8 mouse cellular contexts compared by ENCODE assay signal in genomic region chr8:124677486-124677885, GRCm38 (mm10). TPM values are rescaled to one million over a fixed set of nuclear protein-coding genes. Genes with fewer than 3 reads are reported as not detected.
DNase-seq lines count a peak whose midpoint lies in the region; ATAC-seq and TF ChIP-seq lines count a peak whose summit lies in the region.

No protein-coding gene starts in this region.

- TF ChIP-seq POLR2A in heart, adult 2 months (IDR thresholded peaks at IDR 0.05; ENCODE audit: insufficient read depth, low read depth, low read length): no peak
- TF ChIP-seq POLR2A in myocyte (IDR thresholded peaks at IDR 0.05; ENCODE audit: insufficient read length, low read depth): no peak

- no peak overlapping the region for H3K4me2 ChIP-seq in embryonic facial prominence, embryonic 14.5 days (ENCODE audit: low read depth, low read length)
- no peak overlapping the region for H3K4me2 ChIP-seq in limb, embryonic 12.5 days
- no peak overlapping the region for H3K4me2 ChIP-seq in myocyte (ENCODE audit: low read depth)
- H3K4me2 ChIP-seq in stomach, embryonic 14.5 days (replicated peaks; ENCODE audit: low read depth, low read length): no peak overlapping the region

- peak; percentile 91 for ATAC-seq in embryonic facial prominence, embryonic 14.5 days (ENCODE audit: low read depth)
- no peak for ATAC-seq in limb, embryonic 12.5 days (ENCODE audit: insufficient number of reproducible peaks, insufficient read depth, low FRiP score, low TSS enrichment, low read depth)
- peak; percentile 64; the same call in 1 of the 2 replicates for ATAC-seq in stomach, embryonic 14.5 days (ENCODE audit: insufficient number of reproducible peaks, insufficient read depth, low FRiP score, low read depth)

- H3K27ac ChIP-seq in embryonic facial prominence, embryonic 14.5 days (replicated peaks; ENCODE audit: low read depth, low read length): peak overlapping the region; percentile 59; the same call in 1 of the 2 replicates
- no peak overlapping the region for H3K27ac ChIP-seq in heart, adult 2 months
- H3K27ac ChIP-seq in limb, embryonic 12.5 days: peak overlapping the region; percentile 74; the same call in 1 of the 2 replicates
- no peak overlapping the region for H3K27ac ChIP-seq in stomach, embryonic 14.5 days (ENCODE audit: low read length)

- no peaks in the 10 kb centered on the region for H3K9me3 ChIP-seq in embryonic facial prominence, embryonic 14.5 days (ENCODE audit: control insufficient read depth, low read length)
- H3K9me3 ChIP-seq in limb, embryonic 12.5 days: no peaks in the 10 kb centered on the region
- no peaks in the 10 kb centered on the region for H3K9me3 ChIP-seq in stomach, embryonic 14.5 days (ENCODE audit: control insufficient read depth, low read depth, low read length)

- peak overlapping the region; percentile 48 for H3K9ac ChIP-seq in embryonic facial prominence, embryonic 14.5 days (ENCODE audit: low read depth, low read length)
- no peak overlapping the region for H3K9ac ChIP-seq in heart, adult 2 months (ENCODE audit: low read depth, low read length)
- 0 out of 2 replicates have a peak overlapping the region, but pooled peaks have one; percentile 13 for H3K9ac ChIP-seq in limb, embryonic 12.5 days (replicated peaks)
- H3K9ac ChIP-seq in stomach, embryonic 14.5 days (replicated peaks; ENCODE audit: low read depth, low read length): no peak overlapping the region

- no peaks in the 10 kb centered on the region for H3K4me1 ChIP-seq in embryonic facial prominence, embryonic 14.5 days (ENCODE audit: control insufficient read depth, insufficient read depth, low read length)
- H3K4me1 ChIP-seq in heart, adult 2 months (ENCODE audit: control insufficient read depth, insufficient read depth, low read length): no peaks in the 10 kb centered on the region
- no peaks in the 10 kb centered on the region for H3K4me1 ChIP-seq in limb, embryonic 12.5 days (replicated peaks)
- H3K4me1 ChIP-seq in stomach, embryonic 14.5 days (ENCODE audit: control insufficient read depth, insufficient read depth, low read length): 0 out of 2 replicates have a peak, but pooled peaks cover 2% of the 10 kb centered on the region

- H3K27me3 ChIP-seq in C2C12 (ENCODE audit: control insufficient read depth, insufficient read depth, insufficient read length): no peaks in the 10 kb centered on the region
- no peaks in the 10 kb centered on the region for H3K27me3 ChIP-seq in embryonic facial prominence, embryonic 14.5 days (replicated peaks; ENCODE audit: control insufficient read depth, insufficient read depth, low read length)
- no peaks in the 10 kb centered on the region for H3K27me3 ChIP-seq in heart, adult 2 months (ENCODE audit: control insufficient read depth, insufficient read depth, low read length)
- no peaks in the 10 kb centered on the region for H3K27me3 ChIP-seq in limb, embryonic 12.5 days
- H3K27me3 ChIP-seq in myocyte (ENCODE audit: control insufficient read depth, insufficient read depth, insufficient read length): no peaks in the 10 kb centered on the region
- no peaks in the 10 kb centered on the region for H3K27me3 ChIP-seq in stomach, embryonic 14.5 days (ENCODE audit: control insufficient read depth, insufficient read depth, low read length)

- TF ChIP-seq EP300 in heart, adult 2 months (IDR thresholded peaks at IDR 0.05; ENCODE audit: insufficient read depth, low read depth, low read length): peak; percentile 97

- peak; percentile 84 for TF ChIP-seq CTCF in C2C12 (IDR thresholded peaks at IDR 0.05; ENCODE audit: control insufficient read depth, insufficient read depth, insufficient read length)
- TF ChIP-seq CTCF in heart, adult 2 months (IDR thresholded peaks at IDR 0.05): peak; percentile 100; the same call in 1 of the 2 replicates

- H3K4me3 ChIP-seq in C2C12 (ENCODE audit: insufficient read depth, poor library complexity, severe bottlenecking) (no peak overlapping the region), myocyte (no peak overlapping the region)
- H3K4me3 ChIP-seq in embryonic facial prominence, embryonic 14.5 days (ENCODE audit: low read depth, low read length): no peak overlapping the region
- H3K4me3 ChIP-seq in heart, adult 2 months: no peak overlapping the region
- no peak overlapping the region for H3K4me3 ChIP-seq in limb, embryonic 12.5 days (replicated peaks)
- H3K4me3 ChIP-seq in stomach, embryonic 14.5 days (ENCODE audit: low read depth, low read length): no peak overlapping the region

- H3K36me3 ChIP-seq in C2C12 (ENCODE audit: control insufficient read depth, insufficient read depth) (peaks cover 9% of the 10 kb centered on the region), myocyte (ENCODE audit: control insufficient read depth, insufficient read depth) (peaks cover 2% of the 10 kb centered on the region)
- peaks cover 59% of the 10 kb centered on the region for H3K36me3 ChIP-seq in embryonic facial prominence, embryonic 14.5 days (ENCODE audit: control insufficient read depth, insufficient read depth, low read length)
- no peaks in the 10 kb centered on the region for H3K36me3 ChIP-seq in heart, adult 2 months (ENCODE audit: control insufficient read depth, insufficient read depth, low read length)
- peaks cover 88% of the 10 kb centered on the region for H3K36me3 ChIP-seq in limb, embryonic 12.5 days
- peaks cover 14% of the 10 kb centered on the region; the same call in 1 of the 2 replicates for H3K36me3 ChIP-seq in stomach, embryonic 14.5 days (ENCODE audit: control insufficient read depth, insufficient read depth, low read length)

- 41% methylated on average over 12 of the region's 12 CpGs for WGBS in embryonic facial prominence, embryonic 14.5 days
- 41% methylated on average over 12 of the region's 12 CpGs for WGBS in heart, adult 2 months
- 47% methylated on average over 12 of the region's 12 CpGs for WGBS in limb, embryonic 12.5 days
- WGBS in stomach, embryonic 14.5 days: 47% methylated on average over 12 of the region's 12 CpGs

- no peaks in the 10 kb centered on the region for H3K79me3 ChIP-seq in C2C12 (ENCODE audit: low read depth)

- H3ac ChIP-seq in C2C12 (ENCODE audit: control insufficient read depth, insufficient read length, low read depth) (no peak overlapping the region), myocyte (ENCODE audit: control insufficient read depth, insufficient read length) (no peak overlapping the region)

- intact Hi-C loops in heart, adult 2 months (cut with DNase I): loop anchor here (1.0 kb wide), 1 partner anchor 60 kb away; no protein-coding TSS in a partner anchor

- peak; percentile 42 to 67 for DNase-seq in adrenal gland, postnatal 4 days (ENCODE audit: low spot score in 2 of 2)
- peak; percentile 96 for DNase-seq in embryonic facial prominence, embryonic 14.5 days (ENCODE audit: low spot score)
- DNase-seq in heart, adult 2 months: peak; percentile 77 to 80
- DNase-seq in kidney, adult 9 months: peak; percentile 85

- H3K79me2 ChIP-seq in C2C12 (ENCODE audit: control insufficient read depth, insufficient read depth): no peaks in the 10 kb centered on the region
- no peaks in the 10 kb centered on the region for H3K79me2 ChIP-seq in heart, adult 2 months (replicated peaks; ENCODE audit: control insufficient read depth, insufficient read depth, low read length)
- H3K79me2 ChIP-seq in myocyte (ENCODE audit: control insufficient read depth, insufficient read depth): no peaks in the 10 kb centered on the region

TF ChIP-seq in C2C12, 6 proteins besides CTCF, POLR2A, EP300 and RAD21 (continues in another document):
- no peak for TF ChIP-seq FOSL1 (IDR thresholded peaks at IDR 0.05; ENCODE audit: insufficient read depth, low read length, poor library complexity, severe bottlenecking)
- TF ChIP-seq MYOD1 (IDR thresholded peaks at IDR 0.05; ENCODE audit: control insufficient read depth, insufficient read length, low read depth): no peak
- TF ChIP-seq MYOG (IDR thresholded peaks at IDR 0.05; ENCODE audit: control insufficient read depth, extremely low read depth, insufficient read length): no peak
- TF ChIP-seq CEBPB (IDR thresholded peaks at IDR 0.05; ENCODE audit: low read depth): no peak
- no peak for TF ChIP-seq MAX (IDR thresholded peaks at IDR 0.05)

TF ChIP-seq in myocyte, 11 proteins besides CTCF, POLR2A, EP300 and RAD21:
- peak; percentile 27 for TF ChIP-seq POLR2AphosphoS2 (IDR thresholded peaks at IDR 0.05; ENCODE audit: insufficient read length, low read depth)
- no peak for TF ChIP-seq E2F4 (IDR thresholded peaks at IDR 0.05; ENCODE audit: insufficient read depth)

RNA-seq across cellular contexts. Expression of gene 2310022B05Rik, which starts 14.3 kb away (rescaled TPM):
- polyA plus RNA-seq in C2C12 (2012; fragmentation: generic; extraction: Trizol) (52.1 TPM), myocyte (2012; fragmentation: generic; extraction: Trizol) (102 TPM)
- total RNA-seq in adrenal gland, postnatal 4 days (2021): 10 to 100 TPM; 75.8 to 77.2 TPM
- polyA plus RNA-seq in embryonic facial prominence, embryonic 14.5 days (2014; fragmentation: Nextera tagmentation; extraction: Ambion mirVana): 45.5 and 46.4 TPM in 2 replicates
- 10 to 100 TPM; 54.4 to 61.8 TPM for total RNA-seq in heart, adult 2 months (2021)
- 64.3 and 65.1 TPM in 2 replicates for polyA plus RNA-seq in heart, adult 2 months (2012; rRNA removed)
- 29.1 and 33.1 TPM in 2 replicates for polyA plus RNA-seq in limb, embryonic 12.5 days (2016; fragmentation: Nextera tagmentation; extraction: Ambion mirVana)
- polyA plus RNA-seq in stomach, embryonic 14.5 days (2014; fragmentation: Nextera tagmentation; extraction: Ambion mirVana): 40.3 and 41.6 TPM in 2 replicates

RNA-seq across cellular contexts. Expression of gene Ttc13, which starts 44.3 kb away (rescaled TPM):
- polyA plus RNA-seq in C2C12 (2012; fragmentation: generic; extraction: Trizol) (23.0 TPM), myocyte (2012; fragmentation: generic; extraction: Trizol) (25.6 TPM)
- 10 to 100 TPM; 50.1 to 53.1 TPM for total RNA-seq in adrenal gland, postnatal 4 days (2021)
- polyA plus RNA-seq in embryonic facial prominence, embryonic 14.5 days (2014; fragmentation: Nextera tagmentation; extraction: Ambion mirVana): 47.9 and 49.4 TPM in 2 replicates
- total RNA-seq in heart, adult 2 months (2021): 10 to 100 TPM; 14.7 to 15.1 TPM
- polyA plus RNA-seq in heart, adult 2 months (2012; rRNA removed): 8.1 and 13.1 TPM in 2 replicates
- polyA plus RNA-seq in limb, embryonic 12.5 days (2016; fragmentation: Nextera tagmentation; extraction: Ambion mirVana): 51.4 and 52.0 TPM in 2 replicates
- polyA plus RNA-seq in stomach, embryonic 14.5 days (2014; fragmentation: Nextera tagmentation; extraction: Ambion mirVana): 45.5 and 46.9 TPM in 2 replicates

RNA-seq across cellular contexts. Expression of gene Arv1, which starts 44.5 kb away (rescaled TPM):
- polyA plus RNA-seq in C2C12 (2012; fragmentation: generic; extraction: Trizol): 11.4 TPM
- 10 to 100 TPM; 20.0 to 20.9 TPM for total RNA-seq in adrenal gland, postnatal 4 days (2021)
- polyA plus RNA-seq in embryonic facial prominence, embryonic 14.5 days (2014; fragmentation: Nextera tagmentation; extraction: Ambion mirVana): 16.1 and 20.0 TPM in 2 replicates
- 1 to 10 TPM; 3.1 to 4.2 TPM for total RNA-seq in heart, adult 2 months (2021)
- 8.6 and 9.5 TPM in 2 replicates for polyA plus RNA-seq in heart, adult 2 months (2012; rRNA removed)
- polyA plus RNA-seq in limb, embryonic 12.5 days (2016; fragmentation: Nextera tagmentation; extraction: Ambion mirVana): 29.2 and 34.2 TPM in 2 replicates
- 10.0 TPM for polyA plus RNA-seq in myocyte (2012; fragmentation: generic; extraction: Trizol)
- 25.0 and 27.9 TPM in 2 replicates for polyA plus RNA-seq in stomach, embryonic 14.5 days (2014; fragmentation: Nextera tagmentation; extraction: Ambion mirVana)

Comparison
In these comparisons a context has a peak if more than half of its experiments do, and no peak if none do; other contexts are left out.
1. H3K27ac ChIP-seq: peak in embryonic facial prominence, embryonic 14.5 days (single experiment) and limb, embryonic 12.5 days (single experiment); none in heart, adult 2 months (single experiment) and stomach, embryonic 14.5 days (single experiment).
2. H3K9ac ChIP-seq: peak in embryonic facial prominence, embryonic 14.5 days (single experiment) and limb, embryonic 12.5 days (single experiment); none in heart, adult 2 months (single experiment) and stomach, embryonic 14.5 days (single experiment).
3. Peak in every context shown above with its lines, with median percentiles within 50 percentile points of each other: DNase-seq.